Mouse (Mus musculus) neural tube, embryonic 10.5 days (tissue): ENCODE data around the gene Ctns.

Experiments used
- DNase-seq: peaks from one replicate; pipeline ENCODE4 v3.0.0-alpha.2; 2017; ENCODE audit warnings: low spot score; ENCODE audit errors: extremely low spot score

Gene Ctns

GRCm38 (mm10) chr11:73198603-73199229 lies at the start of gene Ctns:
TSS of gene Ctns (minus strand) at chr11:73199042.
- no peak for DNase-seq

- no peak for DNase-seq
These were observed 43.9 kb upstream of the Ctns start for GRCm38 (mm10) chr11:73242777-73243176.

GRCm38 (mm10) chr11:73242199-73242598 lies 43.4 kb upstream of the Ctns start:
- no peak for DNase-seq

GRCm38 (mm10) chr11:73236731-73237130 lies 37.9 kb upstream of the Ctns start:
- DNase-seq = no peak

- no peak for DNase-seq
These were observed 37.3 kb upstream of the Ctns start for GRCm38 (mm10) chr11:73235990-73236701.

GRCm38 (mm10) chr11:73233992-73234391 lies 35.1 kb upstream of the Ctns start, which contains the start of gene Trpv1:
TSS of gene Trpv1 (plus strand) at chr11:73234292.
- DNase-seq = no peak

GRCm38 (mm10) chr11:73232513-73232912 lies 33.7 kb upstream of the Ctns start:
- DNase-seq = no peak

GRCm38 (mm10) chr11:73230081-73230480 lies 31.2 kb upstream of the Ctns start:
- DNase-seq = no peak

- DNase-seq = no peak
These were observed 30.0 kb upstream of the Ctns start for GRCm38 (mm10) chr11:73228881-73229280.

- no peak for DNase-seq
These were observed 27.0 kb upstream of the Ctns start for GRCm38 (mm10) chr11:73225856-73226255.

- DNase-seq = no peak
These were observed 25.1 kb upstream of the Ctns start for GRCm38 (mm10) chr11:73223966-73224365.

GRCm38 (mm10) chr11:73222846-73223245 lies 24.0 kb upstream of the Ctns start:
- DNase-seq = no peak

GRCm38 (mm10) chr11:73220651-73221050 lies 21.8 kb upstream of the Ctns start:
- no peak for DNase-seq

GRCm38 (mm10) chr11:73219671-73220070 lies 20.8 kb upstream of the Ctns start:
- no peak for DNase-seq

GRCm38 (mm10) chr11:73213956-73214355 lies 15.1 kb upstream of the Ctns start:
- no peak for DNase-seq

GRCm38 (mm10) chr11:73207621-73208020 lies 8.8 kb upstream of the Ctns start:
- no peak for DNase-seq

- DNase-seq = no peak
These were observed 6.4 kb upstream of the Ctns start for GRCm38 (mm10) chr11:73205194-73205593.

- DNase-seq = no peak
These were observed 5.1 kb upstream of the Ctns start for GRCm38 (mm10) chr11:73203895-73204294.

- DNase-seq = no peak
These were observed 2.8 kb upstream of the Ctns start for GRCm38 (mm10) chr11:73201597-73201996.

- DNase-seq = no peak
These were observed 2.2 kb upstream of the Ctns start for GRCm38 (mm10) chr11:73201021-73201420.

- DNase-seq = no peak
These were observed 1.0 kb upstream of the Ctns start for GRCm38 (mm10) chr11:73199879-73200278.

- DNase-seq = peak; percentile 92
These were observed 429 bp upstream of the Ctns start, which contains the start of gene Shpk for GRCm38 (mm10) chr11:73199230-73199712. TSS of gene Shpk (plus strand) at chr11:73199460.

GRCm38 (mm10) chr11:73198190-73198589 lies 652 bp downstream of the Ctns start:
- no peak for DNase-seq
